Mouse (Mus musculus) CH12.LX (cell line): Measurements from ENCODE around the gene Llcfc1.

Experiments used
- EP300 ChIP-seq: IDR thresholded peaks from 2 replicates; pipeline ENCODE4 v1.6.1; 2011; ENCODE audit warnings: low read length, improper control_type of control experiment
- NRF1 ChIP-seq: IDR thresholded peaks from 2 replicates; pipeline ENCODE4 v1.6.1; 2014; ENCODE audit warnings: low read depth, mild to moderate bottlenecking, inconsistent platforms, low read length, improper control_type of control experiment, moderate library complexity
- ZC3H11A ChIP-seq: IDR thresholded peaks from 2 replicates; pipeline ENCODE4 v1.6.1; 2012; ENCODE audit warnings: low read depth, mild to moderate bottlenecking, inconsistent platforms, low read length, improper control_type of control experiment

GRCm38 (mm10) chr6:41692200-41692599 is 8.0 kb downstream of the Llcfc1 start:
- TF ChIP-seq ZC3H11A (no peak), NRF1 (no peak), EP300 (no peak)
